Mouse (Mus musculus) midbrain, embryonic 14.5 days (tissue): ENCODE measurements around the gene Hdac4. TPM values are rescaled to one million over a fixed set of nuclear protein-coding genes. Genes with fewer than 3 reads are reported as not detected.

Source experiments
- ATAC-seq: fragments of 200-750 bp; cut with Nextera tagmentation; 2 replicates; pipeline ENCODE4 v1.8.0; 2017; ENCODE audit warnings: moderate number of reproducible peaks, moderate library complexity; ENCODE audit not compliant: low FRiP score, low TSS enrichment
- DNase-seq: peaks from one replicate; pipeline ENCODE4 v3.0.0-alpha.2; 2015
- H3K27ac ChIP-seq: fragments of 300-500 bp; sonication (generic); replicated peaks from 2 replicates; pipeline ENCODE4 v1.5.1; 2014; ENCODE audit warnings: mild to moderate bottlenecking, low read depth, low read length, moderate library complexity
- H3K27me3 ChIP-seq: fragments of 300-500 bp; sonication (generic); 2 replicates; pipeline ENCODE4 v1.6.1; 2014; ENCODE audit warnings: low read length, control low read depth, mixed read lengths; ENCODE audit not compliant: control insufficient read depth, insufficient read depth
- H3K36me3 ChIP-seq: fragments of 300-500 bp; sonication (generic); 2 replicates; pipeline ENCODE4 v1.6.1; 2014; ENCODE audit warnings: low read length, control low read depth; ENCODE audit not compliant: control insufficient read depth, insufficient read depth
- H3K4me1 ChIP-seq: fragments of 300-500 bp; sonication (generic); 2 replicates; pipeline ENCODE4 v1.6.1; 2014; ENCODE audit warnings: mild to moderate bottlenecking, antibody characterized with exemption, low read length, control low read depth; ENCODE audit not compliant: control insufficient read depth, insufficient read depth
- H3K4me2 ChIP-seq: fragments of 300-500 bp; sonication (generic); 2 replicates; pipeline ENCODE4 v1.6.1; 2014; ENCODE audit warnings: mild to moderate bottlenecking, low read length, moderate library complexity
- H3K4me3 ChIP-seq: fragments of 300-500 bp; sonication (generic); replicated peaks from 2 replicates; pipeline ENCODE4 v1.5.1; 2014; ENCODE audit warnings: low read depth, low read length
- H3K9ac ChIP-seq: fragments of 300-500 bp; sonication (generic); replicated peaks from 2 replicates; pipeline ENCODE4 v1.6.1; 2014; ENCODE audit warnings: mild to moderate bottlenecking, low read length, moderate library complexity
- H3K9me3 ChIP-seq: fragments of 300-500 bp; sonication (generic); 2 replicates; pipeline ENCODE4 v1.6.1; 2016; ENCODE audit warnings: low read length, control low read depth, mixed read lengths; ENCODE audit not compliant: control insufficient read depth
- WGBS: fragments of 180-500 bp; shearing (Covaris S2); extraction: QIAGEN DNeasy Blood & Tissue Kit; methylation state at CpG from one replicate; pipeline ENCODE4 v1.1.7; 2014; 5-methylcytosine and 5-hydroxymethylcytosine counted together
- polyA plus RNA-seq: library from polyadenylated mRNA; unstranded; fragments of >200 nt; fragmentation: Nextera tagmentation; extraction: Ambion mirVana; gene quantifications from 2 replicates; pipeline ENCODE4 v1.2.1, GENCODE M21; 2014

Hdac4 gene
- polyA plus RNA-seq, 1 experiment from 2014 or later: 27.0 TPM

- no peak for ATAC-seq
- 80% methylated on average over 3 of the region's 3 CpGs for WGBS
Observed at GRCm38 (mm10) chr1:92034247-92034646, 161.3 kb downstream of the Hdac4 start.

GRCm38 (mm10) chr1:92033463-92033862, 162.0 kb downstream of the Hdac4 start:
- no peak for DNase-seq
- H3K27me3 ChIP-seq: no peaks in the 10 kb centered on the region

More at GRCm38 (mm10) chr1:92034247-92034646, 161.3 kb downstream of the Hdac4 start:
- Histone ChIP-seq H3K4me1 (0 out of 2 replicates have a peak, but pooled peaks cover 3% of the 10 kb centered on the region), H3K27ac (no peak overlapping the region), H3K36me3 (no peaks in the 10 kb centered on the region), H3K4me3 (no peak overlapping the region), H3K27me3 (no peaks in the 10 kb centered on the region), H3K9me3 (no peaks in the 10 kb centered on the region), H3K4me2 (no peak overlapping the region), H3K9ac (no peak overlapping the region)
- no peak for DNase-seq

GRCm38 (mm10) chr1:92030541-92030940, 165.0 kb downstream of the Hdac4 start:
- 87% methylated on average over 6 of the region's 6 CpGs for WGBS
- no peak overlapping the region for H3K4me3 ChIP-seq
- no peaks in the 10 kb centered on the region for H3K9me3 ChIP-seq
- H3K36me3 ChIP-seq: peaks cover 7% of the 10 kb centered on the region
- H3K27me3 ChIP-seq: no peaks in the 10 kb centered on the region
- no peak for ATAC-seq
- DNase-seq: no peak
- no peak overlapping the region for H3K27ac ChIP-seq
- H3K9ac ChIP-seq: no peak overlapping the region
- H3K4me1 ChIP-seq: no peaks in the 10 kb centered on the region
- H3K4me2 ChIP-seq: no peak overlapping the region

More at GRCm38 (mm10) chr1:92033463-92033862, 162.0 kb downstream of the Hdac4 start:
- ATAC-seq: no peak
- Histone ChIP-seq H3K36me3 (0 out of 2 replicates have a peak, but pooled peaks cover 2% of the 10 kb centered on the region), H3K27ac (no peak overlapping the region), H3K9me3 (no peaks in the 10 kb centered on the region), H3K4me1 (0 out of 2 replicates have a peak, but pooled peaks cover 3% of the 10 kb centered on the region), H3K4me3 (no peak overlapping the region), H3K4me2 (no peak overlapping the region), H3K9ac (no peak overlapping the region)
- 89% methylated on average over 7 of the region's 7 CpGs for WGBS

- Histone ChIP-seq H3K36me3 (peaks cover 7% of the 10 kb centered on the region), H3K4me2 (no peak overlapping the region), H3K27ac (no peak overlapping the region), H3K27me3 (no peaks in the 10 kb centered on the region), H3K4me1 (no peaks in the 10 kb centered on the region), H3K9ac (no peak overlapping the region), H3K4me3 (no peak overlapping the region), H3K9me3 (no peaks in the 10 kb centered on the region)
- DNase-seq: no peak
- whole genome bisulfite sequencing: 90% methylated on average over 2 of the region's 2 CpGs
- ATAC-seq: no peak
Observed at GRCm38 (mm10) chr1:92028158-92028557, 167.3 kb downstream of the Hdac4 start.

- Histone ChIP-seq H3K9ac (no peak overlapping the region), H3K9me3 (no peaks in the 10 kb centered on the region), H3K27me3 (no peaks in the 10 kb centered on the region), H3K4me3 (no peak overlapping the region), H3K27ac (no peak overlapping the region), H3K4me1 (no peaks in the 10 kb centered on the region), H3K36me3 (peaks cover 7% of the 10 kb centered on the region), H3K4me2 (no peak overlapping the region)
- ATAC-seq: no peak
- DNase-seq: no peak
- 93% methylated on average over 3 of the region's 3 CpGs for WGBS
Observed at GRCm38 (mm10) chr1:92026351-92026750, 169.1 kb downstream of the Hdac4 start.

- Histone ChIP-seq H3K27ac (no peak overlapping the region), H3K4me3 (no peak overlapping the region), H3K9ac (no peak overlapping the region), H3K27me3 (no peaks in the 10 kb centered on the region), H3K9me3 (no peaks in the 10 kb centered on the region), H3K4me2 (no peak overlapping the region), H3K4me1 (no peaks in the 10 kb centered on the region), H3K36me3 (peaks cover 7% of the 10 kb centered on the region)
- no peak for DNase-seq
- WGBS: 98% methylated on average over 3 of the region's 3 CpGs
- ATAC-seq: no peak
Observed at GRCm38 (mm10) chr1:92023906-92024305, 171.6 kb downstream of the Hdac4 start.

- ATAC-seq (no peak), DNase-seq (peak; percentile 13)
- Histone ChIP-seq H3K4me3 (no peak overlapping the region), H3K9me3 (no peaks in the 10 kb centered on the region), H3K27me3 (no peaks in the 10 kb centered on the region), H3K4me1 (no peaks in the 10 kb centered on the region), H3K4me2 (no peak overlapping the region), H3K9ac (no peak overlapping the region), H3K36me3 (no peaks in the 10 kb centered on the region), H3K27ac (no peak overlapping the region)
- WGBS: 79% methylated on average over 4 of the region's 4 CpGs
Observed at GRCm38 (mm10) chr1:92022009-92022408, 173.5 kb downstream of the Hdac4 start.

GRCm38 (mm10) chr1:92015938-92016672, 179.4 kb downstream of the Hdac4 start:
- no peaks in the 10 kb centered on the region for H3K4me1 ChIP-seq
- no peaks in the 10 kb centered on the region for H3K36me3 ChIP-seq
- no peak overlapping the region for H3K27ac ChIP-seq
- H3K9me3 ChIP-seq: no peaks in the 10 kb centered on the region
- WGBS: 76% methylated on average over 4 of the region's 4 CpGs
- DNase-seq (no peak), ATAC-seq (no peak)
- H3K9ac ChIP-seq: no peak overlapping the region
- no peak overlapping the region for H3K4me3 ChIP-seq
- H3K27me3 ChIP-seq: no peaks in the 10 kb centered on the region
- no peak overlapping the region for H3K4me2 ChIP-seq

GRCm38 (mm10) chr1:92015252-92015651, 180.2 kb downstream of the Hdac4 start:
- H3K4me2 ChIP-seq: no peak overlapping the region
- ATAC-seq: no peak
- H3K27me3 ChIP-seq: no peaks in the 10 kb centered on the region
- no peaks in the 10 kb centered on the region for H3K36me3 ChIP-seq
- H3K4me3 ChIP-seq: no peak overlapping the region
- no peak overlapping the region for H3K27ac ChIP-seq
- H3K9me3 ChIP-seq: no peaks in the 10 kb centered on the region
- no peak for DNase-seq
- no peak overlapping the region for H3K9ac ChIP-seq
- H3K4me1 ChIP-seq: no peaks in the 10 kb centered on the region
